In genomic region chr9:83258476-83258875, GRCm38 (mm10) we compare ENCODE assay signal across 21 mouse cellular contexts.
"Had no signal": no experiment of that assay in that cellular context is flagged by ENCODE, and none has a peak within 500 bp of the region (broad histone marks: within the 10 kb centered on the region; RNA-seq: fewer than 3 reads in every experiment).

No protein-coding gene starts in this region.

- H3K9me3 ChIP-seq: heart, embryonic 10.5 days; heart, embryonic 12.5 days; hindbrain, embryonic 13.5 days; hindbrain, embryonic 15.5 days; kidney, embryonic 15.5 days; limb, embryonic 12.5 days; limb, embryonic 15.5 days; liver, embryonic 12.5 days had no signal

- H3K9ac ChIP-seq: heart, embryonic 12.5 days; hindbrain, embryonic 13.5 days; hindbrain, embryonic 15.5 days; kidney, embryonic 15.5 days; limb, embryonic 12.5 days; limb, embryonic 15.5 days; liver, embryonic 12.5 days; liver, embryonic 14.5 days had no signal

- H3K27me3 ChIP-seq: heart, embryonic 12.5 days; hindbrain, embryonic 13.5 days; hindbrain, embryonic 15.5 days; kidney, embryonic 15.5 days; limb, embryonic 12.5 days; limb, embryonic 15.5 days; liver, embryonic 12.5 days had no signal

- ATAC-seq: hindbrain, postnatal 0 days; intestine, embryonic 16.5 days; liver, embryonic 12.5 days had no signal

- H3K4me1 ChIP-seq: heart, embryonic 10.5 days; hindbrain, embryonic 13.5 days; hindbrain, embryonic 15.5 days; kidney, embryonic 15.5 days; liver, embryonic 12.5 days had no signal

- H3K4me2 ChIP-seq: heart, embryonic 12.5 days; hindbrain, embryonic 13.5 days; hindbrain, embryonic 15.5 days; kidney, embryonic 15.5 days; limb, embryonic 12.5 days; limb, embryonic 15.5 days; liver, embryonic 12.5 days had no signal

- H3K4me3 ChIP-seq: heart, embryonic 10.5 days; heart, embryonic 12.5 days; hindbrain, embryonic 13.5 days; hindbrain, embryonic 15.5 days; kidney, embryonic 15.5 days; limb, embryonic 12.5 days; limb, embryonic 15.5 days; liver, embryonic 12.5 days had no signal

- H3K36me3 ChIP-seq: heart, embryonic 10.5 days; heart, embryonic 12.5 days; hindbrain, embryonic 13.5 days; hindbrain, embryonic 15.5 days; kidney, embryonic 15.5 days; limb, embryonic 12.5 days; limb, embryonic 15.5 days; liver, embryonic 12.5 days had no signal

- H3K27ac ChIP-seq: heart, embryonic 10.5 days; hindbrain, embryonic 13.5 days; hindbrain, embryonic 15.5 days; hindbrain, postnatal 0 days; kidney, embryonic 15.5 days; kidney, postnatal 0 days; limb, embryonic 12.5 days; limb, embryonic 15.5 days; liver, embryonic 12.5 days; liver, embryonic 14.5 days had no signal

- DNase-seq: gastrocnemius, postnatal 14 days; gastrocnemius, postnatal 36 days; heart, adult 11 months; kidney, adult 11 months; kidney, adult 2 months; kidney, adult 9 months; kidney, postnatal 14 days; kidney, postnatal 36 days; left cerebral cortex, postnatal 4 days had no signal
